Mouse (Mus musculus) lung, embryonic 14.5 days (tissue): Measurements from ENCODE around the gene Kmo. TPM values are rescaled to one million over a fixed set of nuclear protein-coding genes. Genes with fewer than 3 reads are reported as not detected.

Experiments used
- ATAC-seq: fragments of 200-750 bp; cut with Nextera tagmentation; 2 replicates; pipeline ENCODE4 v1.8.0; 2017; ENCODE audit warnings: mild to moderate bottlenecking, moderate TSS enrichment, moderate library complexity; ENCODE audit not compliant: insufficient read depth
- DNase-seq: peaks from one replicate; pipeline ENCODE4 v3.0.0-alpha.2; 2015
- H3K27ac ChIP-seq: fragments of 300-500 bp; sonication (generic); 2 replicates; pipeline ENCODE4 v1.5.1; 2014; ENCODE audit warnings: low read depth, mild to moderate bottlenecking, moderate library complexity
- H3K27me3 ChIP-seq: fragments of 300-500 bp; sonication (generic); 2 replicates; pipeline ENCODE4 v1.6.1; 2014; ENCODE audit warnings: low read length, control low read depth; ENCODE audit not compliant: insufficient read depth
- H3K36me3 ChIP-seq: fragments of 300-500 bp; sonication (generic); 2 replicates; pipeline ENCODE4 v1.6.1; 2014; ENCODE audit warnings: control low read depth; ENCODE audit not compliant: insufficient read depth
- H3K4me1 ChIP-seq: fragments of 300-500 bp; sonication (generic); 2 replicates; pipeline ENCODE4 v1.6.1; 2014; ENCODE audit warnings: antibody characterized with exemption, control low read depth; ENCODE audit not compliant: insufficient read depth
- H3K4me2 ChIP-seq: fragments of 300-500 bp; sonication (generic); 2 replicates; pipeline ENCODE4 v1.6.1; 2014; ENCODE audit warnings: mild to moderate bottlenecking
- H3K4me3 ChIP-seq: fragments of 300-500 bp; sonication (generic); 2 replicates; pipeline ENCODE4 v1.5.1; 2014; ENCODE audit warnings: low read depth, low read length
- H3K9ac ChIP-seq: fragments of 300-500 bp; sonication (generic); 2 replicates; pipeline ENCODE4 v1.6.1; 2014
- H3K9me3 ChIP-seq: fragments of 300-500 bp; sonication (generic); 2 replicates; pipeline ENCODE4 v1.6.1; 2016; ENCODE audit warnings: low read depth, low read length, control low read depth
- CTCF ChIP-seq: IDR thresholded peaks from 2 replicates; pipeline ENCODE4 v1.5.1; 2016; ENCODE audit warnings: antibody characterized with exemption, low read depth
- WGBS: fragments of 180-500 bp; shearing (Covaris S2); extraction: QIAGEN DNeasy Blood & Tissue Kit; methylation state at CpG from one replicate; pipeline ENCODE4 v1.1.7; 2014; 5-methylcytosine and 5-hydroxymethylcytosine counted together
- polyA plus RNA-seq: library from polyadenylated mRNA; unstranded; fragments of >200 nt; fragmentation: Nextera tagmentation; extraction: Ambion mirVana; gene quantifications from 2 replicates; pipeline ENCODE4 v1.2.1, GENCODE M21; 2014

Gene Kmo
- polyA plus RNA-seq, 1 experiment from 2014 or later: 0.51 TPM

- DNase-seq: no peak
- no peaks in the 10 kb centered on the region for H3K4me1 ChIP-seq
- no peaks in the 10 kb centered on the region for H3K27me3 ChIP-seq
- no peak overlapping the region for H3K9ac ChIP-seq
- no peak overlapping the region for H3K4me2 ChIP-seq
- no peak for ATAC-seq
- no peak overlapping the region for H3K27ac ChIP-seq
- H3K4me3 ChIP-seq: no peak overlapping the region
- H3K36me3 ChIP-seq: no peaks in the 10 kb centered on the region
- WGBS: 81% methylated on average over 6 of the region's 6 CpGs
- no peak for TF ChIP-seq CTCF
- H3K9me3 ChIP-seq: no peaks in the 10 kb centered on the region
Measured at GRCm38 (mm10) chr1:175675116-175675515, 54.9 kb downstream of the Kmo start.

DNA sequence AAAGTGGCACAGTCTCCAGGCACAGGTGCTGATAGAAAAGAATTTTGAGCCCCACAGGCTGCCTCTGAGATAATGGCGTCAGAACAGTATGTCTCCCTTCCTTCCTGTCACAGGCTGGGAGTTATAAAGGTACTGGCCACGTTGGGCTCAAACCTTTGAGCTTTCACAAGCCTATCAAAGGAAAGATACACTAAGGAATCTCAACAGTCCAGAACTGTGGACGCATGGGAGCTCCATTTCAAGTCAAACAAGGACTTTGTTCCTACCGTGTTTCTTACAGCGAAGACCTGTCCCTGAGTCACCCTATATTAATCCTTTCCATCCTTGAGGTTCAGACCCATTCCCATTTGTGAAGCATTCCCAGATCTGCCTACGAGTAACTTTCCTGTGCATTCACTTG lies 57.3 kb downstream of the Kmo start:
- no peak overlapping the region for H3K9ac ChIP-seq
- ATAC-seq (no peak), DNase-seq (no peak)
- no peak for TF ChIP-seq CTCF
- no peaks in the 10 kb centered on the region for H3K27me3 ChIP-seq
- no peak overlapping the region for H3K4me3 ChIP-seq
- H3K4me1 ChIP-seq: no peaks in the 10 kb centered on the region
- H3K4me2 ChIP-seq: no peak overlapping the region
- H3K36me3 ChIP-seq: no peaks in the 10 kb centered on the region
- H3K9me3 ChIP-seq: no peaks in the 10 kb centered on the region
- H3K27ac ChIP-seq: no peak overlapping the region
- 76% methylated on average over 6 of the region's 6 CpGs for WGBS

DNA sequence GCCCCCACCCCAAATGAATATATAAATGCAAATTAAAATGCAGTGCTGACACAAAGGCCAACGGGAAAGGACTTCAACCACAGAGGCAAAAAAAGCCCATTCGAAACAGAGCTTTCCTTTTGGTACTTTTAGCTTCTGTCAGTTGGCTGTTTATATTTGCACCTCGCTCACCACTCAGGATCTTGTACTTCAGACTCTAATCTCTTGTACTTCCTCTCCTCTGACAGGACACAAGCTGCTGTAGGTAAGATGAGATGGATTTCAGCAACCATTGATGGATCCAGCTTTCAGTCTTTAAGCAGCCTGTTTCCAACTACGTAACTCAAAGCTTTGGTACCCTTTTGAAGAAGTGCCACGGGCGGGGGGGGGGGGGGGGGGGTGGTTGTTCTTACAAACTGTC lies 60.8 kb downstream of the Kmo start:
- Histone ChIP-seq H3K27ac (no peak overlapping the region), H3K27me3 (no peaks in the 10 kb centered on the region), H3K4me3 (no peak overlapping the region), H3K9ac (no peak overlapping the region), H3K4me1 (no peaks in the 10 kb centered on the region), H3K36me3 (peaks cover under 1% of the 10 kb centered on the region; the same call in 1 of the 2 replicates), H3K9me3 (no peaks in the 10 kb centered on the region), H3K4me2 (no peak overlapping the region)
- TF ChIP-seq CTCF: no peak
- ATAC-seq: no peak
- DNase-seq: no peak
- WGBS: 56% methylated on average over 5 of the region's 6 CpGs

GRCm38 (mm10) chr1:175691686-175692245 lies 71.6 kb downstream of the Kmo start:
- peak; percentile 31 for DNase-seq

DNA sequence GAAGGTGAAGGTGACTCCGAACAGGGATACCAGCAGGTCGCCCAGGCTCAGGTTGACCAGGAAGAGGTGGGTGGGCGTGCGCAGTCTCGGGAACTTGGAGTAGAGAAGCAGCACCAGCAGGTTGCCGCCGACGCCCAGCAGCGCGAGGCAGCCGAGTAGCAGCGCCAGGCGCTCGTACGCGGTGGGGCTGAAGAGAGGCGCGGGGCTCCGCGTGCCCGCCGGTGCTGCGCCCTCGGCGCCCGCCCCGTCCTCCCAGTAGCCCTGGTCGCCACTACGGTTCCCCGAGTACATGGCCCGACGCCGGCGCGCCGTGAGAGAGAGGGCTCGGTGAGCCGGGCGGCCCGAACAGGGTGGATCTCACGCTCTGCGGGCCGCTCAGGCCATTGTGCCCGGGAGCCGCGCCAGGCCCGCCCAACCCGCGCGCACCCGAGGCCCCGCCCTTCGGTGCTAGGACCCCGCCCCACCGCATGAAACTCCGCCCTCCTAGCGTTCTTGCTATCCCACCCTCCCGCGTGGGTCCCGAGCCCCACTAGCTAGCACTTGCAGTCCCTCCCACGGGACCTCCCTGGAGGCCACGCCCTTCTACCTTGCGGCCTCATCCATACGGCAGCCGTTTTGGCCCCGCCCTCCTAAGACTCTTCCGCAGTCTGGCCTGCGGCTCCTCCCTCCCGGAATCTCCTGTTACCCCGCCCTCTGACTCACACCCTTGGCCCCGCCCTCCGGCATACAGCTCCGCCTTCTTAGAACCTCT lies 72.2 kb downstream of the Kmo start, which contains the start of the genes Opn3 and Chml:
TSS of gene Opn3 (minus strand) at position 531 of the 751 bp plus-strand sequence.
TSS of gene Chml (minus strand) at position 656 of the 751 bp plus-strand sequence.
- peak within 1 kb of the TSS; percentile 88 for H3K4me2 ChIP-seq
- no peak for TF ChIP-seq CTCF
- H3K4me1 ChIP-seq: no peaks in the 10 kb centered on the region
- peak within 1 kb of the TSS; percentile 83 for H3K27ac ChIP-seq
- peak within 1 kb of the TSS; percentile 79 for H3K9ac ChIP-seq
- ATAC-seq (peak; percentile 98), DNase-seq (peak; percentile 99)
- 1% methylated on average over 66 of the region's 73 CpGs for WGBS
- H3K9me3 ChIP-seq: no peaks in the 10 kb centered on the region
- H3K27me3 ChIP-seq: no peaks in the 10 kb centered on the region
- 0 out of 2 replicates have a peak, but pooled peaks cover 3% of the 10 kb centered on the region for H3K36me3 ChIP-seq
- peak within 1 kb of the TSS; percentile 72 for H3K4me3 ChIP-seq

More at GRCm38 (mm10) chr1:175691686-175692245, 71.6 kb downstream of the Kmo start:
- ATAC-seq: no peak
- peak overlapping the region; percentile 83 for H3K27ac ChIP-seq
- H3K4me3 ChIP-seq: peak overlapping the region; percentile 72
- no peaks in the 10 kb centered on the region for H3K4me1 ChIP-seq
- H3K9me3 ChIP-seq: no peaks in the 10 kb centered on the region
- peak overlapping the region; percentile 88 for H3K4me2 ChIP-seq
- 0 out of 2 replicates have a peak, but pooled peaks cover 5% of the 10 kb centered on the region for H3K36me3 ChIP-seq
- under 1% methylated on average over 22 of the region's 22 CpGs for WGBS
- H3K9ac ChIP-seq: peak overlapping the region; percentile 79
- H3K27me3 ChIP-seq: no peaks in the 10 kb centered on the region
- no peak for TF ChIP-seq CTCF

- Histone ChIP-seq H3K36me3 (no peaks in the 10 kb centered on the region), H3K27me3 (no peaks in the 10 kb centered on the region), H3K27ac (no peak overlapping the region), H3K4me1 (no peaks in the 10 kb centered on the region), H3K9me3 (no peaks in the 10 kb centered on the region), H3K9ac (peak overlapping the region; percentile 36; the same call in 1 of the 2 replicates), H3K4me2 (peak overlapping the region; percentile 59), H3K4me3 (peak overlapping the region; percentile 72)
- DNase-seq: no peak
- under 1% methylated on average over 17 of the region's 17 CpGs for WGBS
- TF ChIP-seq CTCF: no peak
- peak; percentile 86; the same call in 1 of the 2 replicates for ATAC-seq
Measured at GRCm38 (mm10) chr1:175692997-175693361, 72.8 kb downstream of the Kmo start.

DNA sequence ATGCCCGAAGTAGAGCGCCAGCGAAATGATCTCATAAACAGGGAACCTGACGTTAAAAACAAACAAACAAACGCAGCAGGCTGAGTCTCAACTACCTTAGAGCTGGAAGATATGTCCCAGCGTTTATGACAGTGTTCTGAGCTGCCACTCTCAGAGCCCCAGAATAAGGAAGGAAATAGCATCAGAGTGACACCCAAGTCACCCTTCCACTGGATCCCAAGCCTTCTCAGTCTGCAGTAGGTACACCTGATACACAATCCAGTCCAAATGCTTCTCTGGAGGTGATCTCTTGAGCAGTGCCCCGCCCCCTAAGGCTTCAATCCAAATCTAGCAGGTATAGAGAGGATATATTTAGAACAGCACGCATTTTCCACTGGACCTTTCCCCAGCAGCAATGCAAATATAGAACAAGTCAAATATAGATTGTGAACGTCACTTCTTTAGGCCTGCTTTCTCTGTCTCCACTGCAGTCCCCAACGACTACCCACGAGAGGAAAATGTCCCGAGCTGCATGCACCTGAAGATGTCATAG lies 73.3 kb downstream of the Kmo start:
- peak overlapping the region; percentile 72 for H3K4me3 ChIP-seq
- 31% methylated on average over 12 of the region's 12 CpGs for WGBS
- no peaks in the 10 kb centered on the region for H3K36me3 ChIP-seq
- ATAC-seq: peak; percentile 7; the same call in 1 of the 2 replicates
- H3K4me2 ChIP-seq: peak overlapping the region; percentile 59
- H3K27ac ChIP-seq: peak overlapping the region; percentile 15; the same call in 1 of the 2 replicates
- no peaks in the 10 kb centered on the region for H3K27me3 ChIP-seq
- H3K9me3 ChIP-seq: no peaks in the 10 kb centered on the region
- no peaks in the 10 kb centered on the region for H3K4me1 ChIP-seq
- H3K9ac ChIP-seq: peak overlapping the region; percentile 36; the same call in 1 of the 2 replicates
- no peak for TF ChIP-seq CTCF
- DNase-seq: peak; percentile 28
